ENCODE assay signal across 35 mouse cellular contexts in genomic region chr3:79083030-79083429, GRCm38 (mm10).
"Had no signal": no experiment of that assay in that cellular context is flagged by ENCODE, and none has a peak within 500 bp of the region (broad histone marks: within the 10 kb centered on the region; RNA-seq: fewer than 3 reads in every experiment).

No protein-coding gene starts in this region.

- DNase-seq: heart, adult 18-20 months; heart, adult 2 months; heart, postnatal 10 days; heart, postnatal 14 days; heart, postnatal 36 days; heart, postnatal 4 days; kidney, adult 11 months; kidney, adult 18-20 months; kidney, adult 2 months; kidney, adult 8-10 months; kidney, adult 9 months; kidney, postnatal 10 days; kidney, postnatal 14 days; kidney, postnatal 25 days; kidney, postnatal 36 days; kidney, postnatal 4 days; layer of hippocampus, adult 9-11 months had no signal

- H3K9ac ChIP-seq: heart, embryonic 12.5 days; heart, embryonic 13.5 days; heart, embryonic 15.5 days; hindbrain, embryonic 12.5 days; hindbrain, embryonic 13.5 days; hindbrain, embryonic 14.5 days; hindbrain, embryonic 15.5 days; intestine, embryonic 15.5 days; kidney, embryonic 15.5 days had no signal

- H3K4me2 ChIP-seq: heart, embryonic 11.5 days; heart, embryonic 12.5 days; heart, embryonic 13.5 days; heart, embryonic 15.5 days; hindbrain, embryonic 12.5 days; hindbrain, embryonic 13.5 days; hindbrain, embryonic 14.5 days; hindbrain, embryonic 15.5 days; intestine, embryonic 15.5 days; kidney, embryonic 15.5 days had no signal

- H3K4me3 ChIP-seq: heart, adult 2 months; heart, embryonic 10.5 days; heart, embryonic 12.5 days; heart, embryonic 13.5 days; heart, embryonic 15.5 days; hindbrain, embryonic 10.5 days; hindbrain, embryonic 12.5 days; hindbrain, embryonic 13.5 days; hindbrain, embryonic 15.5 days; intestine, embryonic 15.5 days; kidney, embryonic 15.5 days had no signal

- ATAC-seq: hindbrain, embryonic 16.5 days; hindbrain, postnatal 0 days; inflammation-experienced regulatory T-cells, adult 6 months; intestine, embryonic 15.5 days; intestine, embryonic 16.5 days; intestine, postnatal 0 days had no signal

- H3K27ac ChIP-seq: heart, adult 2 months; heart, embryonic 10.5 days; heart, embryonic 13.5 days; heart, embryonic 15.5 days; hindbrain, embryonic 10.5 days; hindbrain, embryonic 12.5 days; hindbrain, embryonic 13.5 days; hindbrain, embryonic 14.5 days; hindbrain, embryonic 15.5 days; hindbrain, postnatal 0 days; intestine, embryonic 15.5 days; kidney, embryonic 15.5 days; kidney, postnatal 0 days had no signal

- H3K27me3 ChIP-seq: heart, embryonic 12.5 days; heart, embryonic 13.5 days; heart, embryonic 15.5 days; hindbrain, embryonic 12.5 days; hindbrain, embryonic 13.5 days; hindbrain, embryonic 15.5 days; intestine, embryonic 15.5 days; kidney, embryonic 15.5 days had no signal

- H3K4me1 ChIP-seq: heart, embryonic 10.5 days; heart, embryonic 12.5 days; heart, embryonic 13.5 days; heart, embryonic 15.5 days; hindbrain, embryonic 10.5 days; hindbrain, embryonic 12.5 days; hindbrain, embryonic 13.5 days; hindbrain, embryonic 15.5 days; intestine, embryonic 15.5 days; kidney, embryonic 15.5 days had no signal

- H3K9me3 ChIP-seq: heart, embryonic 10.5 days; heart, embryonic 12.5 days; heart, embryonic 13.5 days; heart, embryonic 15.5 days; hindbrain, embryonic 10.5 days; hindbrain, embryonic 12.5 days; hindbrain, embryonic 13.5 days; hindbrain, embryonic 15.5 days; intestine, embryonic 15.5 days; kidney, embryonic 15.5 days had no signal
